Mouse (Mus musculus) urinary bladder, postnatal 4 days (tissue): ENCODE results near the gene Ptpn21.

ENCODE experiments used
- DNase-seq, 2 experiments: peaks; one replicate each; pipeline ENCODE4 v3.0.0; 2021 to 2022; ENCODE audit warnings: low spot score in 2 of 2

Ptpn21 gene

GRCm38 (mm10) chr12:98736951-98737800 is at the start of gene Ptpn21:
Gene Ptpn21 (minus strand): TSS chr12:98737405.
- peak; percentile 66 to 77 for DNase-seq

DNA sequence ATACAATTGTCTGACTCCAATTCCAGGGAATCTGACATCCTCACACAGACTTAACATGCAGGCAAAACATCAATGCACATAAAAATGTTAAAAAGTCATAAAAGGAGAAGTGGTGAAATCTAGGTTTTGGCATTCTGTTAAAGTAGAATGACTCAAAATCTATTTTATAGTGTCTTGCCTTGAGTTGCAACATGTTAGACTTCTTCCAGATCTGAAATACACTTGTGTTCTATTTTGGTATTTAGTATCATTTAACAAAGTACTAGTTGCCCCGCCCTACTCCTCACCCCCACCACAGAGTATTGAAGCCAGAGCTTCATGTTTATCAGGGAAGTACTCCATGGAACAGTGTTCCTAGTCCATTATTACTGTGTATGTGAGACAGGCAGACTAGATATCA is 47.0 kb upstream of the Ptpn21 start:
- no peak for DNase-seq

DNA sequence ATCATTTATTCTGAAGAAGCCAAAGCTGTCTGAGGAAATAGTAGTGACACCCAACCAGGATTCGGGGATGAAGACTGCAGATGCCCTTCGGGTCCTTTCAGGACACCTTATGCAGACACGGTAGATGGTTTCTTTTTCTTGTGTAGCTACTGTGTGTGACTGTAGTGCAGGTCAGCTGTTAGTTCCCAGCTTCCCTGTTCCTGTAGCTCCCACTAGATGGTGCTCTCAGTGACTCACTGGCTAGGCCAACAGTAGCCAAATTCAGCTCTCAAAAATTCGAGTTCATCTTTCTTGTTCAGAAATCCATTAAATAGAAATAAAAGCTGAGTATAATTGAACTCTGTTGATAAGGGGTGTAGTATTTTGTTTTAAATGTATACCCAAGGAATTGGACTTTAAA is 41.9 kb upstream of the Ptpn21 start:
- DNase-seq = no peak

DNA sequence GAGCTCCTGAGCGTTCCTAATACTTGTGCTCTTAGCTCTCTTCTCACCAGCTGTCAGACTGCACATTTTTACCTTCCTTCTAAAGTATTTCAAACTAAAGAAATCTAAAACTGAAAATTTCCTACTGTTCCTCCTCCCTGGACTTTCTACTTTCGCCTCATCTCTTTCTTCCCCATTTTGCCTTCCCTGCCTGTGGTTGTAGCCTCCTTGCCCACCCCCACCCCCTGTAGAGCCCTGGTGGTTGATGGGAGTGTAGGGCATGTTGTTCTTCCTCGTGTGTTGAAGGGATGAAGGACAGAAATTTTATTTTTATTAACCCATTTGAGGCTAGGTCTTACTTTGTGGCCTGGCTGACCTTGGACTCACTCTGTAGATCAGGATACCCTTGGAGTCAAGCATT is 40.3 kb upstream of the Ptpn21 start:
- no peak for DNase-seq

GRCm38 (mm10) chr12:98766241-98766640 is 29.0 kb upstream of the Ptpn21 start:
- no peak for DNase-seq

GRCm38 (mm10) chr12:98759700-98760099 is 22.5 kb upstream of the Ptpn21 start:
- DNase-seq = no peak

DNA sequence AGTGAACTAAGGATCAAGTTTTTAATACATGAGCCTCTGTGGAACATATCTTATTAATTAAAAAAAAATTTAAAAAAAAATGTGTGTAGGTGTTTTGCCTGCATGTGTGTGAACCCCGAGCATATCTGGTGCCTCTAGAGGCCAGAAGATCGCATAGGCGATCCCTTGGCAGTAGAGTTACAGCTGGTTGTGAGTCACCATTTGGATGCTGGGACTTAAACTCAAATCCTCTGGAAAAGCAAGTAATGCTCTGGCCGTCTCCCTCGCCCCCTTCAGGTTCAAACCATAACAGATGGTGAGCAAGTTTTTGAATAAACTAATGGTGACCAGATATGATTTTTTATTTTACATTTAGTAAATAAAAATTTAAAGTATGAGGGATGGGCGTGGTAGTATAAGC is 20.4 kb upstream of the Ptpn21 start:
- DNase-seq = no peak

DNA sequence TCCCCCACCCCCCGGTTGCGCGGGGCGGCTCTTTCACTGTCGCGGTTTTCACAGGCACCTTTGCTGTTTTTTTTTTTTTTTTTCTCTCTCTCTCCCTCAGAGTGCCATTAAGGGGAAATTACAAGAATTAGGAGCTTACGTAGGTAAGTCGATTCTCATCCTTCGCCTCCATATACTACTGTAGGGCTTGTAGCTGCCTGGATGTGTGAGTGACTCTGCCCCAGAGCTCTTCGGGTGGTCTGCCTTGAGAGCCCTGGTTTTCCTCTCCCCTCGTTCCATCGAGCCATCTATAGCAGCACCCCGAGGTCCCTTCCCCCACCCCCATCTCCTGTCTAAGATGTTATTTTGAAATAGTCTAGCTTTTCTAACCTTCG is 10.2 kb upstream of the Ptpn21 start:
- no peak for DNase-seq

- DNase-seq = peak; percentile 87 to 93
These were observed 9.7 kb upstream of the Ptpn21 start, which contains the start of gene Zc3h14 for GRCm38 (mm10) chr12:98746746-98747379. Gene Zc3h14 (plus strand): TSS chr12:98746964.

DNA sequence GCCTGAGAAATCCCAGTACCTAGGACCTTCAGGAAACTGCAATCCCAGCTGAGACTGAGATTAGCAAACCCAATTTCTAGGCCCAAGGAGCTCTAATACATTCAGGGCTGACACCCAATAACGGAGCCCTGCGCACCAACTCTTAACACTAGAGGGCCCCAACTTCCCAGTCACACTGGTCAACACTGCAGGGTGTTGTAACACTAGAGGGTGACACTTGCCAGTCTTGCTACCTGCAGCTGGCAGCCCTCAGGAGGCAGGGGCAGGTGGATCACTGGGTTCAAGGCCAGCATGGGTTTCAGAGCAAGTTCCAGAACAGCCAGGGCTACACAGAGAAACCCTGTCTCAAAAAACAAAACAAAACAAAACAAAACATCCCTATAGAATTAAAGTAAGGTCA is 8.9 kb upstream of the Ptpn21 start:
- peak in 1 of 2 experiments; percentile 45 for DNase-seq

GRCm38 (mm10) chr12:98745626-98746025 is 8.4 kb upstream of the Ptpn21 start:
- no peak for DNase-seq

DNA sequence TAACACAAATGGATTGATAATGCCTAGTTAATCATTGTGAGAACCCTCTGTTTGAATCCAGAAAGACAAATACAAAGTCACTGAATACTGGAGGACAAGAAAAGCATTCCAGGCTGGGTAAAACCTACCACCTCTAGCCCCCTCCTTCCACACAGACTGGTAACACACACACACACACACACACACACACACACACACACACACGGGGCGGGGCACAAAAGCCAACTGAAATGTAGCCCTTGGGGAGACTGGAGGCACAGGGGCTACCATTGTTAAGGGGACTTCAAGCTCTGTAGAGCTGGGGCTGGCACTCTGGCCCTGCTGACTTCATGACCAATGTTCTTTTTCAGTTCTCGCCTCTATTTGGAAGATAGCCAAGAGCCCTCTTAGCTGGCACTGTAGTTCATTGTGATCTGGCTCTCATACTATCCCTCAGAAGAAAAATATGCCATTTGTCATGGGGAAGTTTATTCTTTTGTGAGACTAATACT is 3.9 kb upstream of the Ptpn21 start:
- DNase-seq = no peak

DNA sequence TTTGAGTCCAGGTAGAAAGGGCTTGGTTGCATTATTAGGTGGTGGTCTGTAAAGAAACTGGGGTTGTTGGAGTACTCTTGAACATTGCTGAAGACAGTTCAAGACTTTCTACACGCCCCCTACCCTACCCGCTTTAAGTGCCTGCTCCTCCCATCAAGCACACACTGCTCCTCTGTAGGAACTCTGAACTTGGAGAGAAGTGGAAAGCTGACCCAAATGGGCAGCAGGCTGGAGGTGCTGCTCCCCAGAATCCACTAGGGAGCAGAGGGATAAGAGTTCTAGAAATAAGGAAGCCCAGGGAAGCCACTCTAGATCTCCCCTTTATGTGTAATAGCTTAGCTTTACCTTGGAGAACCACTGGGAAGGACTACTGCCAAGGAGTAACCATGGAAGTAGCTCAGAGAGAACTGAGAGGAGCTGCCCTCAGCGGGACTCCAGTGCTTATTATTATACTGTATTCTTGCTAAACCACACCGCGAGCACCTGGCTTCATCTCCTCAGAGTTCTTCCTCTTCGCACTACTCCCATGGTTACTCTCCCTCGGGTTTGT is 671 bp upstream of the Ptpn21 start:
- DNase-seq = no peak

GRCm38 (mm10) chr12:98734880-98735801 is 2.1 kb downstream of the Ptpn21 start:
- DNase-seq = no peak

DNA sequence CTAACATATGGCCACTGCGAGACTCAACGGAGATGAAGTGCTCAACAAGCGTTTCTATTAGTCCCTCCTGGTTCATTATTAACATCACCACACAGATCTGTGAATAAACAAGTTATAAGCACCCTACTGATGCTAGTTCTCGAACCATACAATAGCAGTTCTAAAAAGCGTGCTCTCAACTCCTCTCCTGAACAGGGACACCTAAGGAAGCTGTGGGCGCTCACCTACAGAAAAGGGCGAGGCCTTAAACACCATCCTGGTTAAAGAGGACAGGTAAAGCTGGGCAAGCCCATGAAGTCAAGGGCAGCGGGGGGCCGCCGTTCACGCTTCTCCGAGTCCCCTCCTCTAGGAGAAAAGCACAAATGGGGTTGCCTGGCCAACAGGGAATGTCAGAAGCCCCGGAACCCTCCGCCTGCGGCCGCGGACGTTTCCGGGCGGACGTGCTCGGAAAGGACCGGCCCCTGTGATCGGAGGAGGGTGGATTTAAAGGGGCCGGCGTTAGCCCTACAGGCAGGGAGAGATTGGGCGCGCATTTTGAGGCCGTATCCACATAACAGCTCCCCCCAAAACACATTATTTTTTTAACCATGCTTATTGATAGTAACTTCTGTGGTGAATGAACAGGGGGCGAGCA is 2.8 kb downstream of the Ptpn21 start:
- peak; percentile 77 to 84 for DNase-seq

DNA sequence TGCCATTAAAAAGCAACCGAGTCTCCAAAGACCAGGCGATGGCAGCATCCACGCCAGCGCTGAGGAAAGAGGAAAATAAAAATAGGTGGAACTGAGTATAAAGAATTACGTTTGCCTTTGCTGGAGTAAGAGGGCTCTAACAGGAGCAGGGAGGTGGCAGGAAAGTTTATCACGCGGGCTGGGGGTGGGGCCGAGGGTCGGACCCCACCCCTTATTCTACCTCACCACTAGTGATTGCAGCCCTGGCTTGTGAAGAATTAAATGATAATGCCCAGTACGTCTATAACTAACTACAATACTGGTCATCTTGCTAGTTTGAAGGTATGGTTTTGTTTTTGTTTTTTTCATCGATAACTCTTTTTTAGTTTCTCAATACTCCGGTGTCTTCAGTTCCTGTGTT is 3.4 kb downstream of the Ptpn21 start:
- no peak for DNase-seq

GRCm38 (mm10) chr12:98733165-98733564 is 4.0 kb downstream of the Ptpn21 start:
- no peak for DNase-seq

GRCm38 (mm10) chr12:98730682-98731081 is 6.5 kb downstream of the Ptpn21 start:
- no peak for DNase-seq

- no peak for DNase-seq
These were observed 10.0 kb downstream of the Ptpn21 start for GRCm38 (mm10) chr12:98727186-98727585.

- DNase-seq = no peak
These were observed 11.1 kb downstream of the Ptpn21 start for GRCm38 (mm10) chr12:98726078-98726477.

DNA sequence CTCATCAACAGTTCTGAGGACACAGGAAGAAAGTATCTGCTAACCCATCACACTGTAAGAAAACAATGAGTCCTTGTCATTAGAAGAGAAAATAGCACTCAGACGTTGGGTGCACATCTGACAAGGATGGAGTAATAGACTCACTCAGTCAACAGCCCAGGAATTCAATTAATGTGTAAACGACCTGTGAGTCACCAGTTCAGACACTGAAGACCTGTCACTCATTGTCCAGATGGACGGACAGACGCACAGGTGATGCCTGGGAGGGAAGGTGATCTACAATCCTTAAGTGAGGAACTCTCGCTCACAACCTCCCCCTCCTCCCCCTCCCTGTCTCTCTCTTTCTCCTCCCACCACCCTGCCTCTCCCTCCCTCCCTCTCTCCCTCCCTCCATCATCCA is 12.2 kb downstream of the Ptpn21 start:
- DNase-seq = no peak
